Mouse (Mus musculus): ENCODE data around the gene Serpinb9b. TPM values are rescaled to one million over a fixed set of nuclear protein-coding genes. Genes with fewer than 3 reads are reported as not detected.

Gene Serpinb9b
- 0.47 and 0.70 TPM in 2 replicates for polyA plus RNA-seq (2015; fragmentation: Nextera tagmentation; extraction: Ambion mirVana)

GRCm38 (mm10) chr13:33027244-33027643 is at the start of gene Serpinb9b:
Gene Serpinb9b, plus strand, starts transcription at chr13:33027416.
- H3K4me3 ChIP-seq: no peak within 1 kb of the TSS
- no peaks in the 10 kb centered on the region for H3K4me1 ChIP-seq (replicated peaks)
- ATAC-seq (ENCODE audit: low FRiP score): no peak
- 80% methylated on average over 2 of the region's 2 CpGs for WGBS
- H3K9ac ChIP-seq: no peak within 1 kb of the TSS
- H3K4me2 ChIP-seq: no peak within 1 kb of the TSS
- H3K9me3 ChIP-seq: no peaks in the 10 kb centered on the region
- no peaks in the 10 kb centered on the region for H3K27me3 ChIP-seq
- no peak within 1 kb of the TSS for H3K27ac ChIP-seq
- no peaks in the 10 kb centered on the region for H3K36me3 ChIP-seq

GRCm38 (mm10) chr13:32982556-32983042 is 44.6 kb upstream of the Serpinb9b start:
- Histone ChIP-seq H3K36me3 (no peaks in the 10 kb centered on the region), H3K27ac (no peak overlapping the region), H3K4me1 (replicated peaks) (no peaks in the 10 kb centered on the region), H3K4me2 (no peak overlapping the region), H3K9ac (no peak overlapping the region), H3K4me3 (no peak overlapping the region), H3K27me3 (no peaks in the 10 kb centered on the region), H3K9me3 (no peaks in the 10 kb centered on the region)
- no peak for ATAC-seq (ENCODE audit: low FRiP score)
- WGBS: 82% methylated on average over 4 of the region's 4 CpGs

GRCm38 (mm10) chr13:32986256-32986655 is 41.0 kb upstream of the Serpinb9b start:
- Histone ChIP-seq H3K27ac (no peak overlapping the region), H3K4me2 (no peak overlapping the region), H3K9ac (no peak overlapping the region), H3K4me3 (no peak overlapping the region), H3K36me3 (no peaks in the 10 kb centered on the region), H3K9me3 (no peaks in the 10 kb centered on the region), H3K4me1 (replicated peaks) (no peaks in the 10 kb centered on the region), H3K27me3 (no peaks in the 10 kb centered on the region)
- ATAC-seq (ENCODE audit: low FRiP score): no peak

GRCm38 (mm10) chr13:32993152-32993893 is 33.9 kb upstream of the Serpinb9b start:
- Histone ChIP-seq H3K4me3 (no peak overlapping the region), H3K4me1 (replicated peaks) (no peaks in the 10 kb centered on the region), H3K27ac (no peak overlapping the region), H3K9ac (no peak overlapping the region), H3K4me2 (no peak overlapping the region), H3K36me3 (no peaks in the 10 kb centered on the region), H3K27me3 (no peaks in the 10 kb centered on the region), H3K9me3 (no peaks in the 10 kb centered on the region)
- 82% methylated on average over 10 of the region's 10 CpGs for WGBS
- ATAC-seq (ENCODE audit: low FRiP score): no peak

- Histone ChIP-seq H3K4me1 (replicated peaks) (no peaks in the 10 kb centered on the region), H3K27ac (no peak overlapping the region), H3K4me3 (no peak overlapping the region), H3K27me3 (no peaks in the 10 kb centered on the region), H3K36me3 (no peaks in the 10 kb centered on the region), H3K4me2 (no peak overlapping the region), H3K9me3 (no peaks in the 10 kb centered on the region), H3K9ac (no peak overlapping the region)
- 70% methylated on average over 2 of the region's 2 CpGs for WGBS
- ATAC-seq (ENCODE audit: low FRiP score): no peak
These were observed 33.3 kb upstream of the Serpinb9b start for GRCm38 (mm10) chr13:32993894-32994242.

GRCm38 (mm10) chr13:32995051-32995450 is 32.2 kb upstream of the Serpinb9b start:
- H3K4me3 ChIP-seq: no peak overlapping the region
- H3K36me3 ChIP-seq: no peaks in the 10 kb centered on the region
- no peak overlapping the region for H3K4me2 ChIP-seq
- 87% methylated on average over 4 of the region's 4 CpGs for WGBS
- no peak for ATAC-seq (ENCODE audit: low FRiP score)
- H3K27me3 ChIP-seq: no peaks in the 10 kb centered on the region
- H3K4me1 ChIP-seq (replicated peaks): no peaks in the 10 kb centered on the region
- no peak overlapping the region for H3K9ac ChIP-seq
- no peak overlapping the region for H3K27ac ChIP-seq
- no peaks in the 10 kb centered on the region for H3K9me3 ChIP-seq

GRCm38 (mm10) chr13:33001341-33001740 is 25.9 kb upstream of the Serpinb9b start:
- H3K9ac ChIP-seq: no peak overlapping the region
- no peaks in the 10 kb centered on the region for H3K36me3 ChIP-seq
- no peaks in the 10 kb centered on the region for H3K9me3 ChIP-seq
- peaks cover 9% of the 10 kb centered on the region; the same call in 1 of the 2 replicates for H3K4me1 ChIP-seq (replicated peaks)
- no peak overlapping the region for H3K4me3 ChIP-seq
- H3K27me3 ChIP-seq: no peaks in the 10 kb centered on the region
- ATAC-seq (ENCODE audit: low FRiP score): no peak
- no peak overlapping the region for H3K27ac ChIP-seq
- WGBS: 95% methylated on average over 5 of the region's 5 CpGs
- no peak overlapping the region for H3K4me2 ChIP-seq

- Histone ChIP-seq H3K4me3 (no peak within 1 kb of the TSS), H3K36me3 (no peaks in the 10 kb centered on the region), H3K27me3 (no peaks in the 10 kb centered on the region), H3K27ac (no peak within 1 kb of the TSS; the same call in 1 of the 2 replicates), H3K4me1 (replicated peaks) (peaks cover 9% of the 10 kb centered on the region; the same call in 1 of the 2 replicates), H3K4me2 (peak within 1 kb of the TSS; percentile 45), H3K9me3 (no peaks in the 10 kb centered on the region), H3K9ac (no peak within 1 kb of the TSS)
- no peak for ATAC-seq (ENCODE audit: low FRiP score)
- 84% methylated on average over 3 of the region's 3 CpGs for WGBS
These were observed 24.3 kb upstream of the Serpinb9b start, which contains the start of gene Serpinb9 for GRCm38 (mm10) chr13:33002950-33003349. Gene Serpinb9, plus strand, starts transcription at chr13:33003250.

GRCm38 (mm10) chr13:33003523-33004413 is 23.4 kb upstream of the Serpinb9b start:
- peak; percentile 32; the same call in 1 of the 2 replicates for ATAC-seq (ENCODE audit: low FRiP score)
- Histone ChIP-seq H3K36me3 (no peaks in the 10 kb centered on the region), H3K4me3 (peak overlapping the region; percentile 22), H3K4me2 (peak overlapping the region; percentile 45), H3K9ac (no peak overlapping the region), H3K27ac (no peak overlapping the region; the same call in 1 of the 2 replicates), H3K9me3 (no peaks in the 10 kb centered on the region), H3K27me3 (no peaks in the 10 kb centered on the region), H3K4me1 (replicated peaks) (peaks cover 9% of the 10 kb centered on the region; the same call in 1 of the 2 replicates)
- 74% methylated on average over 9 of the region's 9 CpGs for WGBS

- Histone ChIP-seq H3K9ac (peak overlapping the region; percentile 35; the same call in 1 of the 2 replicates), H3K4me1 (replicated peaks) (peaks cover 9% of the 10 kb centered on the region; the same call in 1 of the 2 replicates), H3K4me3 (peak overlapping the region; percentile 22), H3K9me3 (no peaks in the 10 kb centered on the region), H3K27me3 (no peaks in the 10 kb centered on the region), H3K4me2 (peak overlapping the region; percentile 45), H3K27ac (peak overlapping the region; percentile 26; the same call in 1 of the 2 replicates), H3K36me3 (no peaks in the 10 kb centered on the region)
- peak; percentile 90 for ATAC-seq (ENCODE audit: low FRiP score)
- 22% methylated on average over 12 of the region's 12 CpGs for WGBS
These were observed 22.7 kb upstream of the Serpinb9b start for GRCm38 (mm10) chr13:33004414-33005105.

GRCm38 (mm10) chr13:33005501-33006075 is 21.6 kb upstream of the Serpinb9b start:
- H3K36me3 ChIP-seq: no peaks in the 10 kb centered on the region
- no peaks in the 10 kb centered on the region for H3K9me3 ChIP-seq
- H3K4me3 ChIP-seq: no peak overlapping the region
- peaks cover 9% of the 10 kb centered on the region; the same call in 1 of the 2 replicates for H3K4me1 ChIP-seq (replicated peaks)
- no peaks in the 10 kb centered on the region for H3K27me3 ChIP-seq
- ATAC-seq (ENCODE audit: low FRiP score): no peak
- WGBS: 69% methylated on average over 2 of the region's 2 CpGs
- H3K27ac ChIP-seq: no peak overlapping the region
- no peak overlapping the region for H3K4me2 ChIP-seq
- H3K9ac ChIP-seq: no peak overlapping the region
